Mouse (Mus musculus) midbrain, embryonic 11.5 days (tissue): ENCODE data around the gene Pced1b. TPM values are rescaled to one million over a fixed set of nuclear protein-coding genes. Genes with fewer than 3 reads are reported as not detected.

Source experiments
- ATAC-seq: fragments of 200-750 bp; cut with Nextera tagmentation; 2 replicates; pipeline ENCODE4 v1.8.0; 2017; ENCODE audit warnings: moderate TSS enrichment, moderate library complexity; ENCODE audit not compliant: low FRiP score
- DNase-seq: peaks from one replicate; pipeline ENCODE4 v3.0.0; 2015; ENCODE audit warnings: low spot score; ENCODE audit errors: missing footprints
- H3K27ac ChIP-seq: fragments of 300-500 bp; sonication (generic); 2 replicates; pipeline ENCODE4 v1.5.1; 2014; ENCODE audit warnings: low read depth, low read length
- H3K27me3 ChIP-seq: fragments of 300-500 bp; sonication (generic); 2 replicates; pipeline ENCODE4 v1.6.1; 2014; ENCODE audit warnings: mild to moderate bottlenecking, low read length, moderate library complexity, mixed read lengths; ENCODE audit not compliant: control insufficient read depth, insufficient read depth
- H3K36me3 ChIP-seq: fragments of 300-500 bp; sonication (generic); 2 replicates; pipeline ENCODE4 v1.6.1; 2014; ENCODE audit warnings: mild to moderate bottlenecking, low read length, moderate library complexity, mixed read lengths; ENCODE audit not compliant: control insufficient read depth, insufficient read depth
- H3K4me1 ChIP-seq: fragments of 300-500 bp; sonication (generic); 2 replicates; pipeline ENCODE4 v1.6.1; 2014; ENCODE audit warnings: low read length; ENCODE audit not compliant: control insufficient read depth, insufficient read depth
- H3K4me2 ChIP-seq: fragments of 300-500 bp; sonication (generic); 2 replicates; pipeline ENCODE4 v1.6.1; 2014; ENCODE audit warnings: mild to moderate bottlenecking, moderate library complexity
- H3K4me3 ChIP-seq: fragments of 300-500 bp; sonication (generic); 2 replicates; pipeline ENCODE4 v1.5.1; 2014; ENCODE audit warnings: low read depth, low read length
- H3K9ac ChIP-seq: fragments of 300-500 bp; sonication (generic); 2 replicates; pipeline ENCODE4 v1.6.1; 2014; ENCODE audit warnings: low read length
- H3K9me3 ChIP-seq: fragments of 300-500 bp; sonication (generic); 2 replicates; pipeline ENCODE4 v1.6.1; 2016; ENCODE audit warnings: low read length; ENCODE audit not compliant: control insufficient read depth
- WGBS: fragments of 180-500 bp; shearing (Covaris S2); extraction: QIAGEN DNeasy Blood & Tissue Kit; methylation state at CpG from one replicate; pipeline ENCODE4 v1.1.7; 2014; 5-methylcytosine and 5-hydroxymethylcytosine counted together
- polyA plus RNA-seq: library from polyadenylated mRNA; unstranded; fragments of >200 nt; fragmentation: Nextera tagmentation; extraction: Ambion mirVana; gene quantifications from 2 replicates; pipeline ENCODE4 v1.2.1, GENCODE M21; 2014

Gene Pced1b
- polyA plus RNA-seq, 1 experiment from 2014 or later = 4.0 TPM

- peak; percentile 31 for DNase-seq
- Histone ChIP-seq H3K36me3 (no peaks in the 10 kb centered on the region), H3K4me3 (no peak overlapping the region), H3K9ac (no peak overlapping the region), H3K4me2 (no peak overlapping the region), H3K4me1 (no peaks in the 10 kb centered on the region), H3K27ac (no peak overlapping the region), H3K9me3 (no peaks in the 10 kb centered on the region), H3K27me3 (no peaks in the 10 kb centered on the region)
- ATAC-seq = no peak
- 86% methylated on average over 13 of the region's 13 CpGs for WGBS
Measured at GRCm38 (mm10) chr15:97288690-97289089, 41.8 kb downstream of the Pced1b start.

DNA sequence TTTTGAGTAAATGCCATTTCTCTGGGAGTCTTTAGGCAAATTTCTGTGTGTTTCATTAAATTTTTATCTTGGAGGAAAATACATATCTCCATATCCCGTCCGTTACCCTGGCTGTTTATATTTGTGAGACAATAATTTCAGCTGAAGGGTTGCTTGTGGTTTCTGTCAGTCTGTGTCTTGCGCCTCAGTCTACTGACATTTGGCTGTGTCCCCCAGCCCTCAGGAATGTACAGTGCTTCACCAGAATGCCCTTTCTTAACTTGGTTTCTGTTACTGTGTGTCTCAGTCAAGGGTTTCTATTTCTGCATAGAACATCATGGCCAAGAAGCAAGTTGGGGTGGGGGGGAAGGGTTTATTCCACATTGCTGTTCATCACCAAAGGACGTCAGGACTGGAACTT is 42.3 kb downstream of the Pced1b start:
- H3K27me3 ChIP-seq = no peaks in the 10 kb centered on the region
- H3K27ac ChIP-seq = no peak overlapping the region
- no peak overlapping the region for H3K9ac ChIP-seq
- DNase-seq = peak; percentile 60
- 89% methylated on average over 4 of the region's 4 CpGs for WGBS
- no peaks in the 10 kb centered on the region for H3K9me3 ChIP-seq
- H3K4me2 ChIP-seq = no peak overlapping the region
- no peaks in the 10 kb centered on the region for H3K4me1 ChIP-seq
- no peaks in the 10 kb centered on the region for H3K36me3 ChIP-seq
- no peak overlapping the region for H3K4me3 ChIP-seq
- no peak for ATAC-seq

GRCm38 (mm10) chr15:97290351-97290750 is 43.4 kb downstream of the Pced1b start:
- H3K4me3 ChIP-seq = no peak overlapping the region
- no peak overlapping the region for H3K27ac ChIP-seq
- H3K9me3 ChIP-seq = no peaks in the 10 kb centered on the region
- no peak overlapping the region for H3K9ac ChIP-seq
- H3K4me2 ChIP-seq = no peak overlapping the region
- no peaks in the 10 kb centered on the region for H3K36me3 ChIP-seq
- H3K4me1 ChIP-seq = no peaks in the 10 kb centered on the region
- WGBS = 92% methylated on average over 6 of the region's 6 CpGs
- ATAC-seq (no peak), DNase-seq (peak; percentile 59)
- no peaks in the 10 kb centered on the region for H3K27me3 ChIP-seq

DNA sequence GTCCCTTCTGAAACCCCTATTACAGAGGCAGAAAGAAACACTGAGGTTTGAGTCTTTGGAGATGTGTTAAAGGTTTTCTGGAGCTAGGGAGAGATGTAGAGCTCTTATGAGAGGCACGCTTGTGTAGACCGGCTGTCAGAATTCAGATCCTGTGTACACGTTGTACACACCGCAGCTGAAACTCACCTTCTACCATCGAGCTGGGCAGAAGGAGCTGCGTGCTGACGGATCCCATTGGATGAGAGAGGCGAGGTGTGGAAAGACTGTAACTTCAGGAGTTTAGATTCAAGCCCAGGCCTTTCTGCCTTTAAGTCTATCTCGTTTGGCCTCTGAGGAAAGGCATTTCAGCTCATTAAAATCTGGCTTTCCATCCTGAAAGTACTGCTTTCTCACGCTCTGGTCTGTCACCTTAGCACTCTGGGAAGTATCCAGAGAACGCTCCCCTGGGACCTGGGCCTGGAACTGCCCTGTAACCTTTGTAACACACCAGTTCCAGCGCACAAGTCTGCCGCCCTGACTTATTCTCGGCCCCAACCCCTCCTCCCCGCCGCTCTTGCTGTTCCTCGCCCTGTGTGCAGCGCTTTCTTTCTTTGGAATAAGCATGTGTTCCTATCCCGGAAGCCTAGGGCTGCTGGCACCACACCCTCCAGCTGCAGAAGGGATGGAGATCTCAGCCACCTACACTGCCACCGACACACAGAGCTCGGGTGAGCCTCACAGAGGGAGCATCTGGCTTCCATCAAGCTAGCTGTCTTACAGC is 44.6 kb downstream of the Pced1b start:
- Histone ChIP-seq H3K9me3 (no peaks in the 10 kb centered on the region), H3K4me1 (no peaks in the 10 kb centered on the region), H3K4me2 (no peak overlapping the region), H3K27ac (no peak overlapping the region), H3K9ac (no peak overlapping the region), H3K4me3 (no peak overlapping the region), H3K27me3 (no peaks in the 10 kb centered on the region), H3K36me3 (no peaks in the 10 kb centered on the region)
- ATAC-seq = no peak
- 83% methylated on average over 21 of the region's 21 CpGs for WGBS
- peak; percentile 67 for DNase-seq

- peak; percentile 84 for DNase-seq
- Histone ChIP-seq H3K4me3 (no peak overlapping the region), H3K9ac (no peak overlapping the region), H3K27me3 (no peaks in the 10 kb centered on the region), H3K36me3 (no peaks in the 10 kb centered on the region), H3K4me2 (no peak overlapping the region), H3K27ac (no peak overlapping the region), H3K9me3 (no peaks in the 10 kb centered on the region), H3K4me1 (no peaks in the 10 kb centered on the region)
- 0 out of 2 replicates have a peak, but pooled peaks have one; percentile 42 for ATAC-seq
- WGBS = 55% methylated on average over 9 of the region's 9 CpGs
Measured at GRCm38 (mm10) chr15:97307935-97308334, 61.0 kb downstream of the Pced1b start.

DNA sequence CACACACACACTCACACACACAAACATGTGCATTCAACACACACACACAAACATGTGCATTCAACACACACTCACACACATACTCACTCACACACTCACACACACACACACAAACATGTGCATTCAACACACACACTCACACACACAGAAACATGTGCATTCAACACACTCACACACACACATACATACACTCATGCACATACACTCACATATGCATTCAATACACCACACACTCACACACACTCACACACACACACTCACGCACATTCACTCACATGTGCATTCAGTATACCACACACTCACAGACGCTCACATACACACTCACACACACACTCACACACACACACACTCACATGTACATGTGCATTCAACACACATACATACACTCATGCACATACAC is 62.6 kb downstream of the Pced1b start:
- H3K9ac ChIP-seq = no peak overlapping the region
- no peak overlapping the region for H3K4me2 ChIP-seq
- ATAC-seq (no peak), DNase-seq (no peak)
- no peak overlapping the region for H3K27ac ChIP-seq
- no peaks in the 10 kb centered on the region for H3K36me3 ChIP-seq
- no peaks in the 10 kb centered on the region for H3K9me3 ChIP-seq
- WGBS = 91% methylated on average over 2 of the region's 2 CpGs
- no peaks in the 10 kb centered on the region for H3K27me3 ChIP-seq
- no peak overlapping the region for H3K4me3 ChIP-seq
- H3K4me1 ChIP-seq = no peaks in the 10 kb centered on the region; the same call in none of the 2 replicates

GRCm38 (mm10) chr15:97310251-97310650 is 63.3 kb downstream of the Pced1b start:
- no peaks in the 10 kb centered on the region for H3K9me3 ChIP-seq
- ATAC-seq (no peak), DNase-seq (no peak)
- H3K4me3 ChIP-seq = no peak overlapping the region
- no peaks in the 10 kb centered on the region for H3K36me3 ChIP-seq
- H3K4me1 ChIP-seq = peaks cover 3% of the 10 kb centered on the region
- WGBS = 88% methylated on average over 9 of the region's 9 CpGs
- no peak overlapping the region for H3K9ac ChIP-seq
- no peak overlapping the region for H3K4me2 ChIP-seq
- H3K27ac ChIP-seq = no peak overlapping the region
- H3K27me3 ChIP-seq = no peaks in the 10 kb centered on the region

DNA sequence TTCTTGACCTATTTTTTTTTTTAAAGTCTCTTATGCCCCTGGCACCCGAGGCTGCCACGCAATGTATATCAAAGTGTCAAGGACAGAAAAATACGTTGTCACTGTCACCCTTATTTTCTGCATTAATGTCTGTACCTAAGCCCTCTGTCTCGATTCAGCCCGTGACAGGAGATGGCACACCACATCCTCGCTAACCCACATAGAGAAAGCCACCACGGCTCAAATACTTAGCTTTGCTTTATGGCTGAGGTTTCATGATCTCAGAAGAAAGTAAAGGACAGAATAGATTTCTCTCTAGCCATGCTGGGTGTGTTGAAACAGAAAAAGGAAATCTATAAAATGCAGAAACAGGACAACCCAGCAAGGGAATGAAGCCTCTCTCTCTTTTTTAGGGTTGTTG is 64.3 kb downstream of the Pced1b start:
- H3K27me3 ChIP-seq = no peaks in the 10 kb centered on the region
- H3K4me2 ChIP-seq = no peak overlapping the region
- DNase-seq (peak; percentile 12), ATAC-seq (no peak)
- H3K9me3 ChIP-seq = no peaks in the 10 kb centered on the region
- H3K4me3 ChIP-seq = no peak overlapping the region
- H3K27ac ChIP-seq = no peak overlapping the region
- no peak overlapping the region for H3K9ac ChIP-seq
- no peaks in the 10 kb centered on the region for H3K36me3 ChIP-seq
- peaks cover 3% of the 10 kb centered on the region for H3K4me1 ChIP-seq
- WGBS = 88% methylated on average over 7 of the region's 7 CpGs

GRCm38 (mm10) chr15:97311937-97312336 is 65.0 kb downstream of the Pced1b start:
- H3K9me3 ChIP-seq = no peaks in the 10 kb centered on the region
- no peaks in the 10 kb centered on the region for H3K27me3 ChIP-seq
- no peak overlapping the region for H3K4me3 ChIP-seq
- 85% methylated on average over 8 of the region's 8 CpGs for WGBS
- H3K4me1 ChIP-seq = peaks cover 3% of the 10 kb centered on the region
- no peak for DNase-seq
- no peak overlapping the region for H3K27ac ChIP-seq
- no peaks in the 10 kb centered on the region for H3K36me3 ChIP-seq
- ATAC-seq = no peak
- no peak overlapping the region for H3K4me2 ChIP-seq
- no peak overlapping the region for H3K9ac ChIP-seq
